Mouse (Mus musculus): ENCODE results near the gene Rptor. TPM values are rescaled to one million over a fixed set of nuclear protein-coding genes. Genes with fewer than 3 reads are reported as not detected.

Gene Rptor
- polyA plus RNA-seq, 1 experiment from 2014 or later = 17.7 TPM

- 75% methylated on average over 5 of the region's 5 CpGs for WGBS
- Histone ChIP-seq H3K9me3 (no peaks in the 10 kb centered on the region), H3K4me1 (peaks cover 14% of the 10 kb centered on the region; the same call in 1 of the 2 replicates), H3K27me3 (no peaks in the 10 kb centered on the region), H3K27ac (no peak overlapping the region), H3K4me2 (replicated peaks) (no peak overlapping the region), H3K9ac (no peak overlapping the region), H3K36me3 (no peaks in the 10 kb centered on the region), H3K4me3 (no peak overlapping the region)
- ATAC-seq (ENCODE audit: insufficient number of reproducible peaks, insufficient read depth, low FRiP score, low TSS enrichment) = no peak
These were observed 27.6 kb downstream of the Rptor start for GRCm38 (mm10) chr11:119630329-119630728.

- H3K9me3 ChIP-seq = no peaks in the 10 kb centered on the region
- H3K4me1 ChIP-seq = peaks cover 12% of the 10 kb centered on the region; the same call in 1 of the 2 replicates
- no peak for ATAC-seq (ENCODE audit: insufficient number of reproducible peaks, insufficient read depth, low FRiP score, low TSS enrichment)
- 31% methylated on average over 3 of the region's 3 CpGs for WGBS
- H3K4me3 ChIP-seq = no peak overlapping the region
- H3K9ac ChIP-seq = no peak overlapping the region
- no peaks in the 10 kb centered on the region for H3K27me3 ChIP-seq
- H3K36me3 ChIP-seq = no peaks in the 10 kb centered on the region
- H3K27ac ChIP-seq = no peak overlapping the region
- no peak overlapping the region for H3K4me2 ChIP-seq (replicated peaks)
These were observed 28.6 kb downstream of the Rptor start for GRCm38 (mm10) chr11:119631222-119631870.

GRCm38 (mm10) chr11:119636371-119636883, 33.7 kb downstream of the Rptor start:
- no peak overlapping the region for H3K9ac ChIP-seq
- no peak overlapping the region for H3K27ac ChIP-seq
- no peak for ATAC-seq (ENCODE audit: insufficient number of reproducible peaks, insufficient read depth, low FRiP score, low TSS enrichment)
- no peaks in the 10 kb centered on the region for H3K9me3 ChIP-seq
- H3K4me3 ChIP-seq = no peak overlapping the region
- H3K4me1 ChIP-seq = peaks cover 23% of the 10 kb centered on the region
- 86% methylated on average over 4 of the region's 4 CpGs for WGBS
- no peaks in the 10 kb centered on the region for H3K27me3 ChIP-seq
- H3K36me3 ChIP-seq = no peaks in the 10 kb centered on the region
- no peak overlapping the region for H3K4me2 ChIP-seq (replicated peaks)

- H3K27ac ChIP-seq = 0 out of 2 replicates have a peak overlapping the region, but pooled peaks have one; percentile 31
- H3K9me3 ChIP-seq = no peaks in the 10 kb centered on the region
- H3K9ac ChIP-seq = no peak overlapping the region
- ATAC-seq (ENCODE audit: insufficient number of reproducible peaks, insufficient read depth, low FRiP score, low TSS enrichment) = no peak
- no peaks in the 10 kb centered on the region for H3K36me3 ChIP-seq
- 72% methylated on average over 6 of the region's 6 CpGs for WGBS
- no peak overlapping the region for H3K4me2 ChIP-seq (replicated peaks)
- no peak overlapping the region for H3K4me3 ChIP-seq
- peaks cover 23% of the 10 kb centered on the region for H3K4me1 ChIP-seq
- H3K27me3 ChIP-seq = no peaks in the 10 kb centered on the region
These were observed 34.8 kb downstream of the Rptor start for GRCm38 (mm10) chr11:119637519-119637918.

- Histone ChIP-seq H3K9ac (no peak overlapping the region), H3K4me2 (replicated peaks) (no peak overlapping the region), H3K27me3 (no peaks in the 10 kb centered on the region), H3K27ac (no peak overlapping the region), H3K4me3 (no peak overlapping the region), H3K36me3 (no peaks in the 10 kb centered on the region), H3K4me1 (peaks cover 23% of the 10 kb centered on the region), H3K9me3 (no peaks in the 10 kb centered on the region)
- ATAC-seq (ENCODE audit: insufficient number of reproducible peaks, insufficient read depth, low FRiP score, low TSS enrichment) = no peak
- WGBS = 78% methylated on average over 9 of the region's 9 CpGs
These were observed 37.8 kb downstream of the Rptor start for GRCm38 (mm10) chr11:119640491-119640890.

- 94% methylated on average over 9 of the region's 9 CpGs for WGBS
- Histone ChIP-seq H3K4me3 (no peak overlapping the region), H3K36me3 (no peaks in the 10 kb centered on the region), H3K9me3 (no peaks in the 10 kb centered on the region), H3K27me3 (no peaks in the 10 kb centered on the region), H3K9ac (no peak overlapping the region), H3K4me2 (replicated peaks) (no peak overlapping the region), H3K27ac (no peak overlapping the region), H3K4me1 (peaks cover 15% of the 10 kb centered on the region)
- no peak for ATAC-seq (ENCODE audit: insufficient number of reproducible peaks, insufficient read depth, low FRiP score, low TSS enrichment)
These were observed 39.2 kb downstream of the Rptor start for GRCm38 (mm10) chr11:119641831-119642381.

GRCm38 (mm10) chr11:119643347-119643746, 40.6 kb downstream of the Rptor start:
- no peak for ATAC-seq (ENCODE audit: insufficient number of reproducible peaks, insufficient read depth, low FRiP score, low TSS enrichment)

GRCm38 (mm10) chr11:119644140-119644539, 41.4 kb downstream of the Rptor start:
- no peaks in the 10 kb centered on the region for H3K27me3 ChIP-seq
- H3K4me2 ChIP-seq (replicated peaks) = no peak overlapping the region
- H3K4me1 ChIP-seq = 0 out of 2 replicates have a peak, but pooled peaks cover 5% of the 10 kb centered on the region
- H3K9me3 ChIP-seq = no peaks in the 10 kb centered on the region
- H3K27ac ChIP-seq = no peak overlapping the region
- no peaks in the 10 kb centered on the region for H3K36me3 ChIP-seq
- H3K4me3 ChIP-seq = no peak overlapping the region
- ATAC-seq (ENCODE audit: insufficient number of reproducible peaks, insufficient read depth, low FRiP score, low TSS enrichment) = no peak
- WGBS = 81% methylated on average over 7 of the region's 7 CpGs
- no peak overlapping the region for H3K9ac ChIP-seq

More at GRCm38 (mm10) chr11:119643347-119643746, 40.6 kb downstream of the Rptor start:
- Histone ChIP-seq H3K4me2 (replicated peaks) (no peak overlapping the region), H3K4me1 (peaks cover 9% of the 10 kb centered on the region; the same call in 1 of the 2 replicates), H3K9me3 (no peaks in the 10 kb centered on the region), H3K27ac (no peak overlapping the region), H3K36me3 (no peaks in the 10 kb centered on the region), H3K4me3 (no peak overlapping the region), H3K9ac (no peak overlapping the region), H3K27me3 (no peaks in the 10 kb centered on the region)
- 88% methylated on average over 7 of the region's 7 CpGs for WGBS

GRCm38 (mm10) chr11:119644612-119645379, 42.1 kb downstream of the Rptor start:
- Histone ChIP-seq H3K9me3 (no peaks in the 10 kb centered on the region), H3K4me1 (peaks cover 9% of the 10 kb centered on the region; the same call in 1 of the 2 replicates), H3K27me3 (no peaks in the 10 kb centered on the region), H3K4me3 (no peak overlapping the region), H3K4me2 (replicated peaks) (no peak overlapping the region), H3K36me3 (no peaks in the 10 kb centered on the region), H3K27ac (no peak overlapping the region), H3K9ac (no peak overlapping the region)
- no peak for ATAC-seq (ENCODE audit: insufficient number of reproducible peaks, insufficient read depth, low FRiP score, low TSS enrichment)
- WGBS = 73% methylated on average over 14 of the region's 14 CpGs

GRCm38 (mm10) chr11:119650456-119650855, 47.8 kb downstream of the Rptor start:
- Histone ChIP-seq H3K36me3 (no peaks in the 10 kb centered on the region), H3K4me2 (replicated peaks) (no peak overlapping the region), H3K9ac (no peak overlapping the region), H3K27me3 (no peaks in the 10 kb centered on the region), H3K9me3 (no peaks in the 10 kb centered on the region), H3K27ac (0 out of 2 replicates have a peak overlapping the region, but pooled peaks have one; percentile 50), H3K4me1 (peaks cover 15% of the 10 kb centered on the region), H3K4me3 (no peak overlapping the region)
- no peak for ATAC-seq (ENCODE audit: insufficient number of reproducible peaks, insufficient read depth, low FRiP score, low TSS enrichment)

- Histone ChIP-seq H3K9me3 (no peaks in the 10 kb centered on the region), H3K4me1 (peaks cover 13% of the 10 kb centered on the region), H3K36me3 (no peaks in the 10 kb centered on the region), H3K9ac (no peak overlapping the region), H3K27me3 (no peaks in the 10 kb centered on the region), H3K27ac (no peak overlapping the region), H3K4me3 (no peak overlapping the region), H3K4me2 (replicated peaks) (no peak overlapping the region)
- WGBS = 91% methylated on average over 9 of the region's 9 CpGs
- no peak for ATAC-seq (ENCODE audit: insufficient number of reproducible peaks, insufficient read depth, low FRiP score, low TSS enrichment)
These were observed 50.6 kb downstream of the Rptor start for GRCm38 (mm10) chr11:119653336-119653735.

Measured in embryonic facial prominence, embryonic 12.5 days (tissue).